Mouse (Mus musculus) myocyte (in vitro differentiated cells): Measurements from ENCODE around the gene Krtap2-4. TPM values are rescaled to one million over a fixed set of nuclear protein-coding genes. Genes with fewer than 3 reads are reported as not detected.

ENCODE experiments used
- H3K27me3 ChIP-seq: one replicate; pipeline ENCODE4 v1.6.1; 2011; ENCODE audit not compliant: control insufficient read depth, insufficient read depth, insufficient read length
- H3K36me3 ChIP-seq: one replicate; pipeline ENCODE4 v1.6.1; 2011; ENCODE audit not compliant: control insufficient read depth, insufficient read depth
- H3K4me2 ChIP-seq: one replicate; pipeline ENCODE4 v1.6.1; 2011; ENCODE audit warnings: low read depth, control low read depth
- H3K4me3 ChIP-seq: one replicate; pipeline ENCODE4 v1.5.1; 2011; ENCODE audit warnings: mild to moderate bottlenecking, control low read depth, moderate library complexity
- H3K79me2 ChIP-seq: one replicate; pipeline ENCODE4 v1.6.1; 2011; ENCODE audit not compliant: control insufficient read depth, insufficient read depth
- H3ac ChIP-seq: one replicate; pipeline ENCODE4 v1.6.1; 2011; ENCODE audit not compliant: control insufficient read depth, insufficient read length
- CEBPB ChIP-seq: IDR thresholded peaks from 2 replicates; pipeline ENCODE4 v1.6.1; 2011; ENCODE audit warnings: mild to moderate bottlenecking, moderate library complexity; ENCODE audit not compliant: poor library complexity, insufficient read depth, severe bottlenecking
- E2F4 ChIP-seq: IDR thresholded peaks from one replicate; pipeline ENCODE4 v1.6.1; 2011; ENCODE audit warnings: mild to moderate bottlenecking, control low read depth, moderate library complexity; ENCODE audit not compliant: insufficient read depth
- MAX ChIP-seq: IDR thresholded peaks from one replicate; pipeline ENCODE4 v1.6.1; 2011; ENCODE audit warnings: low read depth, mild to moderate bottlenecking, control low read depth
- MYOD1 ChIP-seq, 3 experiments: IDR thresholded peaks; one replicate each; pipeline ENCODE4 v1.6.1; 2011; ENCODE audit warnings: control low read depth in 2 of 3, low read depth in 2 of 3, mild to moderate bottlenecking in 2 of 3, moderate library complexity in 1 of 3; ENCODE audit not compliant: insufficient read length in 2 of 3, control insufficient read depth in 1 of 3
- MYOG ChIP-seq, 3 experiments: IDR thresholded peaks; one replicate each; pipeline ENCODE4 v1.6.1; 2011; ENCODE audit warnings: control low read depth in 2 of 3, low read depth in 2 of 3, mild to moderate bottlenecking in 2 of 3; ENCODE audit not compliant: insufficient read length in 2 of 3, control insufficient read depth in 1 of 3, insufficient read depth in 1 of 3
- POLR2A ChIP-seq: IDR thresholded peaks from one replicate; pipeline ENCODE4 v1.6.1; 2011; ENCODE audit warnings: low read depth, mild to moderate bottlenecking, control low read depth, moderate library complexity; ENCODE audit not compliant: insufficient read length
- POLR2AphosphoS2 ChIP-seq: IDR thresholded peaks from one replicate; pipeline ENCODE4 v1.6.1; 2011; ENCODE audit warnings: low read depth, control low read depth; ENCODE audit not compliant: insufficient read length
- REST ChIP-seq: IDR thresholded peaks from one replicate; pipeline ENCODE4 v1.6.1; 2011; ENCODE audit warnings: mild to moderate bottlenecking, control low read depth, moderate library complexity; ENCODE audit not compliant: insufficient read depth, insufficient read length
- SRF ChIP-seq: IDR thresholded peaks from one replicate; pipeline ENCODE4 v1.6.1; 2011; ENCODE audit warnings: low read depth; ENCODE audit not compliant: control insufficient read depth, insufficient read length
- TCF12 ChIP-seq: IDR thresholded peaks from one replicate; pipeline ENCODE4 v1.6.1; 2011; ENCODE audit warnings: mild to moderate bottlenecking, control low read depth; ENCODE audit not compliant: poor library complexity, insufficient read depth, severe bottlenecking
- TCF3 ChIP-seq: IDR thresholded peaks from one replicate; pipeline ENCODE4 v1.6.1; 2011; ENCODE audit warnings: low read depth, control low read depth; ENCODE audit not compliant: insufficient read length
- USF1 ChIP-seq: IDR thresholded peaks from one replicate; pipeline ENCODE4 v1.6.1; 2011; ENCODE audit warnings: low read depth, mild to moderate bottlenecking, control low read depth, moderate library complexity
- polyA plus RNA-seq: library from polyadenylated mRNA; unstranded; fragments of >200 nt; fragmentation: generic; extraction: Trizol; gene quantifications from one replicate; pipeline ENCODE4 v1.2.1, GENCODE M21; 2012; ENCODE audit warnings: missing spikeins

Krtap2-4 gene
- polyA plus RNA-seq, 1 experiment, result not detected

DNA sequence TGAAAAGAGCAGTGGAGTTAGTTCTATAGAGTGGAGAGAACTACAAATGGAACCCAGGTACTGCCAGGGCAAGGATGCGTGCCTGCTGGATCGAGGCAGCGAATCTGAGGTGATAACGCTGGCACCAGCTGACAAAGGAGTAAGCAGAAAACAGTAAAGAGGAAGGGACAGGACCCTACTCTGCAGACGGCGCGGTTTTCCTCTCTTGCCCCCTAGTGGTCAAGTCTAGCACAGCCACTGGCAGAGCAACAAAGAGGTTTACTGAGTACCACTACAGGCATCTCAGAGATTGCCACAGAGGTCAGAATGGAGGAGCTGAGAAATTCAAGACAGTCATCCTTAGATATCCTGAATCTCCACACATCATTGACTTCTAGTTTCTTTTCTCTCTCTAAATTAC is 40.5 kb downstream of the Krtap2-4 start:
- TF ChIP-seq POLR2AphosphoS2 (no peak), SRF (no peak), TCF12 (no peak), MYOD1 (IDR thresholded peaks at IDR 0.05; ENCODE audit: control insufficient read depth in 1 of 3, insufficient read length in 2 of 3, low read depth in 2 of 3) (no peak), MAX (no peak), POLR2A (no peak), USF1 (no peak), TCF3 (no peak), REST (no peak), CEBPB (no peak), MYOG (IDR thresholded peaks at IDR 0.05; ENCODE audit: control insufficient read depth in 1 of 3, insufficient read depth in 1 of 3, insufficient read length in 2 of 3, low read depth in 2 of 3) (no peak), E2F4 (no peak)
- Histone ChIP-seq H3ac (no peak overlapping the region), H3K4me2 (peak overlapping the region; percentile 44), H3K36me3 (no peaks in the 10 kb centered on the region), H3K79me2 (no peaks in the 10 kb centered on the region), H3K27me3 (no peaks in the 10 kb centered on the region), H3K4me3 (no peak overlapping the region)

DNA sequence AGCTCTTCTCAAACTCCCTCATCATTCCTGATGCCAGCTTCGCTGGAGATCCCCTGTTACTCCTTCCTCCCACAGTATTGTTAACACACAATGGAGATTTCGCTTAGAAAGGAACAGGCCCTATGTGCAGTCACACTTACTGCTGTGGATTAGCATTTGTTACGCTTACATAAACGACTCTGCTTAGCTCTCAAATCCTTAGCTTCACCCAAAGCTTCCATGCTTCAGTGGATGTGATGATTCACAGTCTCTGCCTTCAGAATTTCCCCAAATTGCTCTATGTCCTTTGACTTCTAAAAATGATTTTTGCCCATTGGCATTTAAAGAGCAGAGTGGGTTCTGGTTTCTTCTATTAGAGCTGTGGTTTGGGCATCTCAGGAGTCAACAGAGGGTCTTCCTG is 41.5 kb downstream of the Krtap2-4 start:
- TF ChIP-seq MYOG (IDR thresholded peaks at IDR 0.05; ENCODE audit: control insufficient read depth in 1 of 3, insufficient read depth in 1 of 3, insufficient read length in 2 of 3, low read depth in 2 of 3) (no peak), E2F4 (no peak), MYOD1 (IDR thresholded peaks at IDR 0.05; ENCODE audit: control insufficient read depth in 1 of 3, insufficient read length in 2 of 3, low read depth in 2 of 3) (no peak), TCF12 (no peak), REST (no peak), POLR2AphosphoS2 (no peak), SRF (no peak), TCF3 (no peak), USF1 (no peak), MAX (no peak), CEBPB (no peak)
- H3K36me3 ChIP-seq, result no peaks in the 10 kb centered on the region
- no peak overlapping the region for H3ac ChIP-seq
- no peak overlapping the region for H3K4me3 ChIP-seq
- no peaks in the 10 kb centered on the region for H3K27me3 ChIP-seq
- H3K4me2 ChIP-seq, result no peak overlapping the region
- no peaks in the 10 kb centered on the region for H3K79me2 ChIP-seq

GRCm38 (mm10) chr11:99566530-99566929 is 48.1 kb downstream of the Krtap2-4 start, which contains the start of gene Krtap3-1:
Krtap3-1 (minus strand) TSS chr11:99566630.
- no peaks in the 10 kb centered on the region for H3K36me3 ChIP-seq
- no peak within 1 kb of the TSS for H3K4me2 ChIP-seq
- H3K79me2 ChIP-seq, result no peaks in the 10 kb centered on the region
- TF ChIP-seq MYOG (IDR thresholded peaks at IDR 0.05; ENCODE audit: control insufficient read depth in 1 of 3, insufficient read depth in 1 of 3, insufficient read length in 2 of 3, low read depth in 2 of 3) (no peak), USF1 (no peak), TCF3 (no peak), POLR2AphosphoS2 (no peak), MAX (no peak), REST (no peak), SRF (no peak)
- H3ac ChIP-seq, result no peak within 1 kb of the TSS
- no peak within 1 kb of the TSS for H3K4me3 ChIP-seq
- no peaks in the 10 kb centered on the region for H3K27me3 ChIP-seq

Other genes with a start within 250 kb of the Krtap2-4 start
- gene Krt28, start 239.9 kb downstream of the Krtap2-4 start, polyA plus RNA-seq, result 0.04 TPM
- 6.7 TPM for gene Krt10, start 225.5 kb downstream of the Krtap2-4 start, polyA plus RNA-seq
- not detected for gene Krt12, start 192.6 kb downstream of the Krtap2-4 start, polyA plus RNA-seq
- not detected for gene Krt20, start 176.7 kb downstream of the Krtap2-4 start, polyA plus RNA-seq
- gene Krt23, start 121.7 kb downstream of the Krtap2-4 start, polyA plus RNA-seq, result 0.02 TPM
- not detected for gene Krt39, start 93.5 kb downstream of the Krtap2-4 start, polyA plus RNA-seq
- not detected for gene Krt40, start 71.7 kb downstream of the Krtap2-4 start, polyA plus RNA-seq
- not detected for gene Krtap3-3, start 64.0 kb downstream of the Krtap2-4 start, polyA plus RNA-seq
- not detected for gene Krtap3-2, start 58.0 kb downstream of the Krtap2-4 start, polyA plus RNA-seq
- not detected for gene Gm11939, start 55.4 kb downstream of the Krtap2-4 start, polyA plus RNA-seq
- not detected for gene Krtap3-1, start 48.2 kb downstream of the Krtap2-4 start, polyA plus RNA-seq
- not detected for gene Krtap1-5, start 33.8 kb downstream of the Krtap2-4 start, polyA plus RNA-seq
- gene Krtap1-4, start 31.2 kb downstream of the Krtap2-4 start, polyA plus RNA-seq, result not detected
- gene Krtap1-3, start 23.5 kb downstream of the Krtap2-4 start, polyA plus RNA-seq, result not detected
- not detected for gene Krtap9-3, start 16.7 kb downstream of the Krtap2-4 start, polyA plus RNA-seq
- gene Gm11938, start 11.5 kb downstream of the Krtap2-4 start, polyA plus RNA-seq, result not detected
- not detected for gene Gm11937, start 4.7 kb downstream of the Krtap2-4 start, polyA plus RNA-seq
- gene Gm11562, start 5.6 kb upstream of the Krtap2-4 start, polyA plus RNA-seq, result not detected
- gene Krtap4-1, start 13.4 kb upstream of the Krtap2-4 start, polyA plus RNA-seq, result not detected
- gene Krtap4-2, start 20.2 kb upstream of the Krtap2-4 start, polyA plus RNA-seq, result not detected
- not detected for gene Krtap4-7, start 29.2 kb upstream of the Krtap2-4 start, polyA plus RNA-seq
- gene Gm11555, start 35.4 kb upstream of the Krtap2-4 start, polyA plus RNA-seq, result not detected
- gene Gm11563, start 44.1 kb upstream of the Krtap2-4 start, polyA plus RNA-seq, result not detected
- gene Krtap4-6, start 51.1 kb upstream of the Krtap2-4 start, polyA plus RNA-seq, result not detected
- not detected for gene Gm14190, start 75.9 kb upstream of the Krtap2-4 start, polyA plus RNA-seq
- gene Gm14180, start 119.4 kb upstream of the Krtap2-4 start, polyA plus RNA-seq, result not detected
- not detected for gene Gm11595, start 158.1 kb upstream of the Krtap2-4 start, polyA plus RNA-seq
- not detected for gene Krtap4-8, start 165.9 kb upstream of the Krtap2-4 start, polyA plus RNA-seq
- gene Krtap4-9, start 170.4 kb upstream of the Krtap2-4 start, polyA plus RNA-seq, result not detected
- gene Gm11596, start 178.6 kb upstream of the Krtap2-4 start, polyA plus RNA-seq, result not detected
- gene Gm11569, start 184.1 kb upstream of the Krtap2-4 start, polyA plus RNA-seq, result not detected
- gene Gm11554, start 189.6 kb upstream of the Krtap2-4 start, polyA plus RNA-seq, result not detected
- gene Krtap4-13, start 195.0 kb upstream of the Krtap2-4 start, polyA plus RNA-seq, result not detected
- gene Gm11564, start 200.8 kb upstream of the Krtap2-4 start, polyA plus RNA-seq, result not detected
- not detected for gene 2300003K06Rik, start 223.2 kb upstream of the Krtap2-4 start, polyA plus RNA-seq
- not detected for gene Krtap4-16, start 236.8 kb upstream of the Krtap2-4 start, polyA plus RNA-seq
- not detected for gene Gm11568, start 243.1 kb upstream of the Krtap2-4 start, polyA plus RNA-seq
- not detected for gene Gm11559, start 249.6 kb upstream of the Krtap2-4 start, polyA plus RNA-seq